Comparison of ENCODE assay signal across 20 mouse cellular contexts in the genomic region with DNA sequence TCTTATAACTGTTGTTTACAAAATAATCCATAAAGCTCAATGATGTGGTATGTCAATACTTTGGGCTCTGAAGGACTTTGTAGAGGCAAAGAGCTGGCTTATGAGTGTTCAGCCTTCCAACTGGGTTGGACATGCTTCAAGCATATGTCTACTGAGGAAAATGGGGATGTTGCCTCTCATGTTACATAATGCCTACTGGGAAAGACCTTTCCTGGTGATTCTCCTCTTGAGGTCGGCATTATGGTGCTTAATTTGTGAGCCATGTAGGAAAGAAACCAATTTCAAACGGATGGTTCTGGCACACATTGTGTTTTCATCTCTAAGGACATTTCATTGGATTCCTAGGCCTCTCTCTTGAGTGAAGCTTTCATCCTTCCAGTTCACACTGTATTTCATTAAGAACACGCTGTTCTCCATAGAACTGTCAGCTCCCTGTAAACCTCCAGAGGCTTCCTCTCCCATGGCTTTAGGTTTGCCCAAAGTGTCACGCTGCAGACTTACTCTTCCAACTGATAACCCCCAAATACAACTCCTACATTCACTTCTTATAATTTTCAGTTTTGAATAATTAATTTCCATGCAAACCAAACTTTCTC.
DNase-seq lines count a peak whose midpoint lies in the region; ATAC-seq and TF ChIP-seq lines count a peak whose summit lies in the region.
"Had no signal": no experiment of that assay in that cellular context is flagged by ENCODE, and none has a peak within 500 bp of the region (broad histone marks: within the 10 kb centered on the region; RNA-seq: fewer than 3 reads in every experiment).

No protein-coding gene starts in this region.

- H3K27ac ChIP-seq in embryonic facial prominence, embryonic 13.5 days: peak overlapping the region; percentile 87; the same call in 1 of the 2 replicates
- no peak overlapping the region for H3K27ac ChIP-seq in embryonic facial prominence, embryonic 10.5 days (replicated peaks)
- 0 out of 2 replicates have a peak overlapping the region, but pooled peaks have one; percentile 8 for H3K27ac ChIP-seq in layer of hippocampus, adult 2 months
- H3K27ac ChIP-seq: forebrain, embryonic 13.5 days had no signal

- TF ChIP-seq CTCF in layer of hippocampus, adult 2 months (conservative IDR thresholded peaks at IDR 0.05): no peak

- no peaks in the 10 kb centered on the region for H3K27me3 ChIP-seq in embryonic facial prominence, embryonic 13.5 days
- no peaks in the 10 kb centered on the region for H3K27me3 ChIP-seq in embryonic facial prominence, embryonic 10.5 days (replicated peaks; ENCODE audit: low read depth, poor library complexity, severe bottlenecking)
- H3K27me3 ChIP-seq: forebrain, embryonic 13.5 days; heart, embryonic 12.5 days; hindbrain, embryonic 15.5 days had no signal

- H3K4me3 ChIP-seq in embryonic facial prominence, embryonic 13.5 days: no peak overlapping the region
- H3K4me3 ChIP-seq in embryonic facial prominence, embryonic 10.5 days: no peak overlapping the region
- no peak overlapping the region for H3K4me3 ChIP-seq in layer of hippocampus, adult 2 months
- H3K4me3 ChIP-seq: forebrain, embryonic 13.5 days; heart, embryonic 12.5 days; hindbrain, embryonic 15.5 days had no signal

- no peak for DNase-seq in cerebellum, adult 8-10 months
- no peak for DNase-seq in embryonic facial prominence, embryonic 10.5 days (ENCODE audit: low spot score)
- no peak for DNase-seq in layer of hippocampus, adult 2 months (ENCODE audit: low spot score in 2 of 2)
- no peak for DNase-seq in layer of hippocampus, adult 9-11 months
- DNase-seq in skeletal muscle tissue, adult 2 months (ENCODE audit: low read depth, low spot score): peak; percentile 27
- no peak for DNase-seq in Muller cell, postnatal 12 days (ENCODE audit: inconsistent ontology term)
- DNase-seq: adrenal gland, postnatal 14 days; B cell, adult 2 months; cerebellum, postnatal 25 days; gastrocnemius, postnatal 14 days; heart, postnatal 36 days; kidney, adult 8-10 months had no signal

- H3K4me2 ChIP-seq in embryonic facial prominence, embryonic 13.5 days: no peak overlapping the region
- H3K4me2 ChIP-seq: forebrain, embryonic 13.5 days; heart, embryonic 12.5 days; hindbrain, embryonic 15.5 days had no signal

- peaks cover 30% of the 10 kb centered on the region for H3K4me1 ChIP-seq in embryonic facial prominence, embryonic 13.5 days
- peaks cover 32% of the 10 kb centered on the region for H3K4me1 ChIP-seq in embryonic facial prominence, embryonic 10.5 days
- H3K4me1 ChIP-seq: forebrain, embryonic 13.5 days; heart, embryonic 12.5 days had no signal

- ATAC-seq in cerebellum, adult (ENCODE audit: insufficient number of reproducible peaks, low FRiP score, low TSS enrichment): peak; percentile 33
- no peak for ATAC-seq in embryonic facial prominence, embryonic 13.5 days (ENCODE audit: insufficient number of reproducible peaks, insufficient read depth, low FRiP score, low TSS enrichment, low read depth)
- ATAC-seq: CD4-positive, CD25-positive, alpha-beta regulatory T cell, adult 4 months; forebrain, embryonic 13.5 days; intestine, postnatal 0 days had no signal

- no peaks in the 10 kb centered on the region for H3K36me3 ChIP-seq in embryonic facial prominence, embryonic 13.5 days
- no peaks in the 10 kb centered on the region for H3K36me3 ChIP-seq in embryonic facial prominence, embryonic 10.5 days (replicated peaks)
- H3K36me3 ChIP-seq: G1E; heart, embryonic 12.5 days; hindbrain, embryonic 15.5 days had no signal

- H3K9me3 ChIP-seq in embryonic facial prominence, embryonic 13.5 days: no peaks in the 10 kb centered on the region
- H3K9me3 ChIP-seq in embryonic facial prominence, embryonic 10.5 days: no peaks in the 10 kb centered on the region
- H3K9me3 ChIP-seq: forebrain, embryonic 13.5 days; G1E; heart, embryonic 12.5 days; hindbrain, embryonic 15.5 days had no signal

- WGBS in embryonic facial prominence, embryonic 13.5 days: 59% methylated on average over 4 of the region's 4 CpGs
- WGBS in embryonic facial prominence, embryonic 10.5 days: 84% methylated on average over 4 of the region's 4 CpGs

- H3K9ac ChIP-seq in embryonic facial prominence, embryonic 13.5 days: no peak overlapping the region
- H3K9ac ChIP-seq: forebrain, embryonic 13.5 days; heart, embryonic 12.5 days; hindbrain, embryonic 15.5 days had no signal
